Mouse (Mus musculus) cerebellum, adult 2 months (tissue): ENCODE measurements around the gene 2310030G06Rik. TPM values are rescaled to one million over a fixed set of nuclear protein-coding genes. Genes with fewer than 3 reads are reported as not detected.

ENCODE experiments used
- DNase-seq, 2 experiments: peaks; one replicate each; pipeline ENCODE4 v3.0.0; 2021
- H3K27ac ChIP-seq: fragments of 200-500 bp; 2 replicates; pipeline ENCODE4 v1.5.1; 2012; ENCODE audit warnings: low read length, control low read depth, inconsistent platforms; ENCODE audit not compliant: insufficient read depth
- H3K27me3 ChIP-seq: fragments of 200-500 bp; 2 replicates; pipeline ENCODE4 v1.6.1; 2012; ENCODE audit warnings: inconsistent platforms, mild to moderate bottlenecking, low read length, moderate library complexity; ENCODE audit not compliant: control insufficient read depth, insufficient read depth
- H3K4me1 ChIP-seq: fragments of 200-500 bp; 2 replicates; pipeline ENCODE4 v1.6.1; 2011; ENCODE audit warnings: low read length; ENCODE audit not compliant: control insufficient read depth, insufficient read depth
- H3K4me3 ChIP-seq: fragments of 200-500 bp; replicated peaks from 2 replicates; pipeline ENCODE3; 2011; ENCODE audit warnings: mild to moderate bottlenecking, low read depth, low read length, control low read depth; ENCODE audit not compliant: insufficient read depth
- CTCF ChIP-seq: fragments of 200-500 bp; IDR thresholded peaks from 2 replicates; pipeline ENCODE4 v1.5.1; 2011; ENCODE audit warnings: low read depth, mild to moderate bottlenecking, control low read depth, low read length, moderate library complexity, borderline replicate concordance; ENCODE audit not compliant: insufficient read depth
- POLR2A ChIP-seq: fragments of 200-500 bp; IDR thresholded peaks from 2 replicates; pipeline ENCODE4 v1.6.1; 2011; ENCODE audit warnings: low read length, control low read depth, borderline replicate concordance; ENCODE audit not compliant: insufficient read depth
- WGBS: fragments of 180-500 bp; shearing (Covaris S2); methylation state at CpG from one replicate; pipeline ENCODE4 v1.1.7; 2018; 5-methylcytosine and 5-hydroxymethylcytosine counted together
- polyA plus RNA-seq: library from polyadenylated mRNA; depleted of rRNA; stranded (reverse); fragments of >200 nt; gene quantifications from 2 replicates; pipeline ENCODE4 v1.2.3, GENCODE M21; 2012

2310030G06Rik gene
- polyA plus RNA-seq, 1 experiment, result 3.0 TPM

DNA sequence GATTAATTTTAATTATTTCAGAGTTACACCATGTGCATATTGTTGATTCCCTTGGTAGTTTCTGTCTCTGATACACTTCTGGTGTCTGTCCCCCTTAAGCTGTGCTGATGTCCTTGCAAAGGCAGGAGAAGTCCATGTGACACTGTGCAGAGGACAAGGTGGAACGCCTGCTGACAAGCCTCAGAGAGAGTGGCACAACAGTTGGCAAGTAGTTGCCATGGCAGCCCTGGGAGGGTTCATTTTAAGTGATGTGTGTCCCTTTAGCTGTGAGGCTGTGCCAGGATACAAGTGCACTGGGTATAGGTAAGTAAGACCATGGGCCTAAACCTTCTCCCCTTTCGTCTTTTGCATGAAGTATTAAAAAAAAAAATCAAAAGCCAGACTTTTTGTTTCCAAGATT is 23.7 kb upstream of the 2310030G06Rik start:
- H3K4me3 ChIP-seq, result no peak overlapping the region
- peaks cover 4% of the 10 kb centered on the region; the same call in 1 of the 2 replicates for H3K4me1 ChIP-seq
- H3K27ac ChIP-seq, result no peak overlapping the region
- WGBS, result 73% methylated on average over 2 of the region's 2 CpGs
- DNase-seq, result no peak
- TF ChIP-seq POLR2A (no peak), CTCF (no peak)
- no peaks in the 10 kb centered on the region for H3K27me3 ChIP-seq

GRCm38 (mm10) chr9:50768107-50769002 is 22.0 kb upstream of the 2310030G06Rik start, which contains the start of gene Fdxacb1:
TSS of gene Fdxacb1 (plus strand) at chr9:50768236.
- peak within 1 kb of the TSS; percentile 69 for H3K4me3 ChIP-seq
- 3% methylated on average over 59 of the region's 59 CpGs for WGBS
- peak within 1 kb of the TSS; percentile 58 for H3K27ac ChIP-seq
- peak; percentile 66; the same call in 1 of the 2 replicates for TF ChIP-seq POLR2A
- peak; percentile 61 for TF ChIP-seq CTCF
- H3K4me1 ChIP-seq, result no peaks in the 10 kb centered on the region
- peak; percentile 99 for DNase-seq
- H3K27me3 ChIP-seq, result no peaks in the 10 kb centered on the region

- peak in 1 of 2 experiments; percentile 32 for DNase-seq
- peak overlapping the region; percentile 69 for H3K4me3 ChIP-seq
- TF ChIP-seq POLR2A, result no peak
- no peak for TF ChIP-seq CTCF
- H3K27me3 ChIP-seq, result no peaks in the 10 kb centered on the region
- 2% methylated on average over 17 of the region's 17 CpGs for WGBS
- no peaks in the 10 kb centered on the region for H3K4me1 ChIP-seq
- peak overlapping the region; percentile 18 for H3K27ac ChIP-seq
Measured at GRCm38 (mm10) chr9:50767531-50768106, 21.3 kb upstream of the 2310030G06Rik start.

DNA sequence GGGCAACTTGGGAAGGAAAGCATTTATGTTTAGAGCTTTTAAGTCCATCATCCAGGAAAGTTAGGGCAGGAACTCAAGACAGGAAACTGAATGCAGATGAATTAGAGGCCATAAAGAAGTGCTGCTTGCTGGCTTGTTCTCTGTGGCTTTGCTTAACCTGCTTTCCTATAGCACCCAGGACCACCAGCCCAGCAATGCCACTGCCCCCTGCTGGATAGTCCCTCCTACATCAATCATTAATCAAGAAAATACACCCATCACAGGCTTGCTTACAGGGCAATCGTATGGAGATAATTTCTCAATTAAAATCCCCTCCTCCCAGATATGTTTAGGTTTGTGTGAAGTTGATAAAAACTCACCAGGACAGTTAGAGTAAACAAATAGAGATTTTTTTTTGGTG is 17.0 kb upstream of the 2310030G06Rik start:
- H3K27ac ChIP-seq, result no peak overlapping the region
- no peak overlapping the region for H3K4me3 ChIP-seq
- no peak for DNase-seq
- no peak for TF ChIP-seq POLR2A
- TF ChIP-seq CTCF, result 0 out of 2 replicates have a peak, but pooled peaks have one; percentile 11
- H3K4me1 ChIP-seq, result no peaks in the 10 kb centered on the region
- H3K27me3 ChIP-seq, result no peaks in the 10 kb centered on the region
- 52% methylated on average over 1 of the region's 1 CpGs for WGBS

DNA sequence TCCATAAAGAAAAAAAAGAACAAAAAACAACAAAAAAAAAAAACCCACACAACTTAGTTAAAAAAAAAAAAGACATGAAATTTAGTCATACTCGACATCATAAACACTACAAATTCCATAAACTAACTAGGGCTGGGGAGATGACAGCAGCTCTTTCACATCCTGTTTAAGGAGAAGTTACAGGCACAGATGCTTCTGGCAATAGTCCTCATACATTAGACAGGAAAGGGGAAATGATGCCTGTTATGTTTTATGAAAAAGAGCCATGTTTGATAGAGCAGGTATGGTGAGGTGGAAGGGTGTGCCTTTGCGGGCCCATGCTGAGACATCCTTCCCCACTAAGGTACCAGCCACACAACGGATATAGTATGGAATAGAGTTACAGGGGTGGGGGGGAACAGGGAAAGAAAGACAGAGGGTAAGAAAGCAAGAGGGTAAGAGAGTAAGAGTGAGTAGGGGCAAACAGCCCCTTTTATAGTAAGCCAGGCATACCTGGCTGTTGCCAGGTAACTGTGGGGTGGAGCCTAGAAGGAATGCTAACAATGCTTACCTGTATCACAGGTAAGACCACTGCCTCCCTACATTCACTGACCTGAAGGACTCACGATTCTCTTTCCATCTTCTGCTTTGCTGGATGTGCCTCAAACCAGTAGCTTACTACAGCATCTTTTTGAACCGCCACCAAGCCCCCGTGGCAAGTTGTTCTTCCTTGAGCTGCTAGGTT is 15.3 kb upstream of the 2310030G06Rik start:
- H3K4me1 ChIP-seq, result no peaks in the 10 kb centered on the region

GRCm38 (mm10) chr9:50756711-50757110 is 10.4 kb upstream of the 2310030G06Rik start:
- no peak overlapping the region for H3K4me3 ChIP-seq
- WGBS, result 47% methylated on average over 5 of the region's 5 CpGs
- H3K27me3 ChIP-seq, result no peaks in the 10 kb centered on the region
- no peak for DNase-seq
- no peak for TF ChIP-seq POLR2A
- no peak for TF ChIP-seq CTCF
- H3K27ac ChIP-seq, result no peak overlapping the region
- peaks cover 11% of the 10 kb centered on the region for H3K4me1 ChIP-seq

More for the DNA sequence above, 15.3 kb upstream of the 2310030G06Rik start:
- Histone ChIP-seq H3K27ac (no peak overlapping the region), H3K27me3 (no peaks in the 10 kb centered on the region), H3K4me3 (no peak overlapping the region)
- no peak for DNase-seq
- TF ChIP-seq CTCF, result no peak
- TF ChIP-seq POLR2A, result no peak
- WGBS, result 64% methylated on average over 6 of the region's 6 CpGs

DNA sequence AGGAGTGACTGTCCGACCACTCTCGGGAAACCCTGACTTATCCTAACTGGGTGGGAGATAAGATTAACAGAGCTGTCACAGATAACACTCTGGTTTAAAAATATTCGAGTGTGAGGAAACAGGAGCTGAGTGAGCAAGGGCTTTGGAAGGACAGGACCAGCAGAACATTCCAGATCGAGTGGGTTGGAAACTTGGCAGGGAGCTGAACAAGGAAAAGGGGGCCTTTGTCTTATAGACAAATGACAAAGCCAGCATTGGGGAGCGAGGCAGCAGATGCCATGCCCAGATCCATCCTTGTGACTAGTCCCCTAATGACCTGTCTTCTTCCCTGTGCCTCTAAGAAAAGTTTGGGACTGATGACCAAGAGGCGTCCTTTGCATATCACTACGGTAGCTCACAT is 7.6 kb upstream of the 2310030G06Rik start:
- H3K27ac ChIP-seq, result peak overlapping the region; percentile 54; the same call in 1 of the 2 replicates
- peak overlapping the region; percentile 30 for H3K4me3 ChIP-seq
- no peaks in the 10 kb centered on the region for H3K27me3 ChIP-seq
- H3K4me1 ChIP-seq, result peaks cover 16% of the 10 kb centered on the region
- 52% methylated on average over 7 of the region's 7 CpGs for WGBS
- no peak for TF ChIP-seq CTCF
- 0 out of 2 replicates have a peak, but pooled peaks have one; percentile 14 for TF ChIP-seq POLR2A
- no peak for DNase-seq
